Mouse (Mus musculus): ENCODE results near the gene Olfr1360.

DNA sequence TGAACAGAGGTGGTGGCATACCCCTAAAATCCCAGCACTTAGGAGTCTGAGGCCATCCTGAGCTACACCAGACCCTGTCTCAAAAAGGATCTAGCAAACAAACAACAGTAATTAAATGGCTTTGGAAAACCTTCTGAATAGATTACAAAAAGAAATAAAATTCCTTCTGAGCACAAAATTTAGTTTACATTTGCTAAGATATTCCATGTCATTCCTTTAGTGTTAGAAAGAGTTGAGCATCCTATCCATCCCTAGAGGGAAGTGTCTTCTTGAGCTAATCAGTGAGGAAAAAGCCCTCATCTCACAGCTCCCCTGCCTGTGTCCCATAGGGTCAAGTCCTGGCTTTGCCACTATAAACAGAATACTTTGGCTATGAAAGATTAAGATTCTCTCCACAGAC is 20.6 kb upstream of the Olfr1360 start, which contains the start of gene Olfr1359:
- TF ChIP-seq CTCF (IDR thresholded peaks at IDR 0.05; ENCODE audit: extremely low read depth, insufficient read depth, insufficient read length, insufficient replicate concordance), result no peak
- no peak for TF ChIP-seq POLR2A (IDR thresholded peaks at IDR 0.05; ENCODE audit: low read depth, low read length)
